Mouse (Mus musculus) left cerebral cortex, adult 18-20 months (tissue): ENCODE results near the gene Zbtb45. TPM values are rescaled to one million over a fixed set of nuclear protein-coding genes. Genes with fewer than 3 reads are reported as not detected.

Source experiments
- DNase-seq, 2 experiments: peaks; one replicate each; pipeline ENCODE4 v3.0.0; 2021 to 2022; ENCODE audit warnings: low spot score in 2 of 2, mixed read lengths in 1 of 2
- total RNA-seq, 2 experiments: library from RNA; stranded (reverse); gene quantifications; 2 replicates each; pipeline ENCODE4 v1.2.3; 2021

Zbtb45 gene
- total RNA-seq, 2 experiments from 2014 or later: 35.3 to 38.3 TPM

DNA sequence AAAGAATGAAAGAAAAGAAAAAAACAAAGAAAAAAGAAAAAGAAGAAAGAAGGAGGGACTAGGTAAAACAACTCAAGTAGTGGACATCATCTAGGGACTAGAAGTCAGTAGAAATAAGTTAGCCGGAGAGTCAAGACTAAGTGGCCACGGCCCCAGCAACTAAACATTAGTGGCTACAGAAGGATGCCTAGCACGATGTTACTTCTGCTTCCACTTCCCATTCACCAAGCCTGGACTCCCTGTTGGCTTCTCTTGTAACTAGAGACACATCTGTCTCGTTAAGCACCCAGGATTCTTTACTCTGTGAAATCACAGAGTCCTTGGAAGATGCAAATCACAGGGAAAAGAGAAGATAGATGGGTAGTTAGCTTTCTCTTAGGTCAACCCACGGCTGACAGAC is 52.3 kb downstream of the Zbtb45 start:
- DNase-seq: no peak

DNA sequence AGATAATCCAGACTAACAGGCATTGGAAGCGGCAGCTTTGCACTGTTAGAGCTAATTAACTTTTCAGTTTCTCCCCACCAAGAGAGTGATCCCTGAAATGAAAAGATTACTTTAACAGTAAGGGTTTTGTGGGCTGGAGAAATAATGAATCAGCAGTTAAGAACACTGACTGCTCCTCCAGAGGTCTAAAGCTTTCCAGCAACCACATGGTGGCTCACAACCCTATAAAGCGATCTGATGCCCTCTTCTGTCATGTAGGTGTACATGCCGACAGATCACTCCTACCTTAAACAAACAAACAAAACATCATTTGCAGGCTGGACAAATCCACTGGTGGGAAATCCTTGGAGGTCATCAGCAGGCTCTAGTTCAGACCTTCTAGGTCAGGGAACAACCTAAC is 54.9 kb downstream of the Zbtb45 start:
- DNase-seq: no peak

Other genes with a start within 250 kb of the Zbtb45 start
- 10 to 100 TPM; 21.2 to 22.8 TPM for gene Zscan18, start 206.4 kb downstream of the Zbtb45 start, total RNA-seq
- gene Zfp329, start 191.2 kb downstream of the Zbtb45 start, total RNA-seq: 10 to 100 TPM; 20.7 to 25.6 TPM
- gene Zfp110, start 175.3 kb downstream of the Zbtb45 start, total RNA-seq: 10 to 100 TPM; 14.7 to 16.2 TPM
- gene Zfp128, start 128.9 kb downstream of the Zbtb45 start, total RNA-seq: 1 to 10 TPM; 6.2 to 7.4 TPM
- gene Zscan22, start 112.2 kb downstream of the Zbtb45 start, total RNA-seq: 10 to 100 TPM; 15.7 to 16.2 TPM
- 100 to 1,000 TPM; 402 to 450 TPM for gene Rps5, start 87.7 kb downstream of the Zbtb45 start, total RNA-seq
- under 1 TPM; 0.59 to 0.60 TPM for gene Rnf225, start 82.6 kb downstream of the Zbtb45 start, total RNA-seq
- 1 to 10 TPM; 9.4 to 9.6 TPM for gene Zfp324, start 44.2 kb downstream of the Zbtb45 start, total RNA-seq
- gene Zfp446, start 32.2 kb downstream of the Zbtb45 start, total RNA-seq: 1 to 10 TPM; 7.9 to 8.1 TPM
- gene Slc27a5, start 11.8 kb downstream of the Zbtb45 start, total RNA-seq: under 1 TPM in 1 of 2 experiments, not detected in 1; 0.28 TPM
- 100 to 1,000 TPM; 206 to 207 TPM for gene Trim28, start 10.9 kb downstream of the Zbtb45 start, total RNA-seq
- 100 to 1,000 TPM; 132 to 156 TPM for gene Chmp2a, start 24.8 kb upstream of the Zbtb45 start, total RNA-seq
- 100 to 1,000 TPM; 234 to 240 TPM for gene Ube2m, start 28.2 kb upstream of the Zbtb45 start, total RNA-seq
- gene Mzf1, start 44.7 kb upstream of the Zbtb45 start, total RNA-seq: 10 to 100 TPM in 1 of 2 experiments, 1 to 10 TPM in 1; 9.4 to 10.0 TPM
- not detected for gene Vmn1r85, start 85.1 kb upstream of the Zbtb45 start, total RNA-seq
- gene Vmn1r86, start 109.9 kb upstream of the Zbtb45 start, total RNA-seq: not detected
- not detected for gene Vmn1r87, start 130.1 kb upstream of the Zbtb45 start, total RNA-seq
- under 1 TPM; 0.05 to 0.14 TPM for gene Vmn1r88, start 149.5 kb upstream of the Zbtb45 start, total RNA-seq
- not detected for gene Vmn1r89, start 203.0 kb upstream of the Zbtb45 start, total RNA-seq